Mouse (Mus musculus) heart, embryonic 11.5 days (tissue): ENCODE results near the gene Fuca1. TPM values are rescaled to one million over a fixed set of nuclear protein-coding genes. Genes with fewer than 3 reads are reported as not detected.

Experiments used
- ATAC-seq: fragments of 200-750 bp; cut with Nextera tagmentation; replicated peaks from 2 replicates; pipeline ENCODE4 v1.8.0; 2017; ENCODE audit warnings: moderate library complexity; ENCODE audit not compliant: insufficient number of reproducible peaks, low FRiP score, low TSS enrichment
- H3K27ac ChIP-seq: fragments of 300-500 bp; sonication (generic); 2 replicates; pipeline ENCODE4 v1.5.1; 2014; ENCODE audit warnings: mild to moderate bottlenecking, low read depth, low read length
- H3K27me3 ChIP-seq: fragments of 300-500 bp; sonication (generic); 2 replicates; pipeline ENCODE4 v1.6.1; 2014; ENCODE audit warnings: mild to moderate bottlenecking, low read length, mixed read lengths; ENCODE audit not compliant: control insufficient read depth, insufficient read depth
- H3K36me3 ChIP-seq: fragments of 300-500 bp; sonication (generic); 2 replicates; pipeline ENCODE4 v1.6.1; 2014; ENCODE audit warnings: mild to moderate bottlenecking, low read length, moderate library complexity, mixed read lengths; ENCODE audit not compliant: control insufficient read depth, insufficient read depth
- H3K4me1 ChIP-seq: fragments of 300-500 bp; sonication (generic); 2 replicates; pipeline ENCODE4 v1.6.1; 2014; ENCODE audit warnings: low read length; ENCODE audit not compliant: control insufficient read depth, insufficient read depth
- H3K4me2 ChIP-seq: fragments of 300-500 bp; sonication (generic); 2 replicates; pipeline ENCODE4 v1.6.1; 2014; ENCODE audit warnings: mild to moderate bottlenecking, moderate library complexity
- H3K4me3 ChIP-seq: fragments of 300-500 bp; sonication (generic); 2 replicates; pipeline ENCODE4 v1.5.1; 2014; ENCODE audit warnings: low read depth, low read length
- H3K9ac ChIP-seq: fragments of 300-500 bp; sonication (generic); 2 replicates; pipeline ENCODE4 v1.6.1; 2014; ENCODE audit warnings: mild to moderate bottlenecking, low read depth, low read length, moderate library complexity
- H3K9me3 ChIP-seq: fragments of 300-500 bp; sonication (generic); replicated peaks from 2 replicates; pipeline ENCODE4 v1.6.1; 2016; ENCODE audit warnings: low read length; ENCODE audit not compliant: control insufficient read depth
- whole genome bisulfite sequencing: fragments of 180-500 bp; shearing (Covaris S2); extraction: QIAGEN DNeasy Blood & Tissue Kit; methylation state at CpG from one replicate; pipeline ENCODE4 v1.1.7; 2014; ENCODE audit not compliant: insufficient replicate concordance; 5-methylcytosine and 5-hydroxymethylcytosine counted together
- polyA plus RNA-seq: library from polyadenylated mRNA; unstranded; fragments of >200 nt; fragmentation: Nextera tagmentation; extraction: Ambion mirVana; gene quantifications from 2 replicates; pipeline ENCODE4 v1.2.1, GENCODE M21; 2014

Gene Fuca1
- polyA plus RNA-seq, 1 experiment from 2014 or later, result 42.4 TPM

- Histone ChIP-seq H3K4me2 (no peak overlapping the region), H3K9ac (no peak overlapping the region), H3K9me3 (no peaks in the 10 kb centered on the region), H3K27me3 (0 out of 2 replicates have a peak, but pooled peaks cover 3% of the 10 kb centered on the region), H3K4me3 (no peak overlapping the region), H3K36me3 (no peaks in the 10 kb centered on the region), H3K27ac (no peak overlapping the region), H3K4me1 (peaks cover 6% of the 10 kb centered on the region; the same call in 1 of the 2 replicates)
- no peak for ATAC-seq
- 60% methylated on average over 7 of the region's 7 CpGs for WGBS
These were observed 9.0 kb upstream of the Fuca1 start for GRCm38 (mm10) chr4:135911531-135911930.

GRCm38 (mm10) chr4:135912164-135912563, 8.4 kb upstream of the Fuca1 start:
- no peaks in the 10 kb centered on the region for H3K36me3 ChIP-seq
- peaks cover 6% of the 10 kb centered on the region; the same call in 1 of the 2 replicates for H3K4me1 ChIP-seq
- no peak overlapping the region for H3K4me3 ChIP-seq
- H3K27ac ChIP-seq, result no peak overlapping the region
- H3K4me2 ChIP-seq, result no peak overlapping the region
- H3K9me3 ChIP-seq, result no peaks in the 10 kb centered on the region
- ATAC-seq, result no peak
- H3K9ac ChIP-seq, result 0 out of 2 replicates have a peak overlapping the region, but pooled peaks have one; percentile 5
- 62% methylated on average over 3 of the region's 3 CpGs for WGBS
- H3K27me3 ChIP-seq, result no peaks in the 10 kb centered on the region

GRCm38 (mm10) chr4:135912835-135913234, 7.7 kb upstream of the Fuca1 start:
- ATAC-seq, result no peak
- Histone ChIP-seq H3K4me3 (no peak overlapping the region), H3K4me1 (peaks cover 6% of the 10 kb centered on the region; the same call in 1 of the 2 replicates), H3K27ac (no peak overlapping the region), H3K9me3 (no peaks in the 10 kb centered on the region), H3K36me3 (no peaks in the 10 kb centered on the region), H3K27me3 (no peaks in the 10 kb centered on the region), H3K9ac (no peak overlapping the region), H3K4me2 (no peak overlapping the region)
- 46% methylated on average over 3 of the region's 3 CpGs for WGBS

- 55% methylated on average over 4 of the region's 4 CpGs for WGBS
- no peak overlapping the region for H3K4me2 ChIP-seq
- H3K27me3 ChIP-seq, result 0 out of 2 replicates have a peak, but pooled peaks cover 3% of the 10 kb centered on the region
- H3K27ac ChIP-seq, result no peak overlapping the region
- H3K9ac ChIP-seq, result no peak overlapping the region
- H3K9me3 ChIP-seq, result no peaks in the 10 kb centered on the region
- H3K4me3 ChIP-seq, result no peak overlapping the region
- H3K36me3 ChIP-seq, result no peaks in the 10 kb centered on the region
- no peak for ATAC-seq
- H3K4me1 ChIP-seq, result peaks cover 6% of the 10 kb centered on the region; the same call in 1 of the 2 replicates
These were observed 7.1 kb upstream of the Fuca1 start for GRCm38 (mm10) chr4:135913433-135913832.

GRCm38 (mm10) chr4:135918635-135919279, 1.8 kb upstream of the Fuca1 start:
- WGBS, result 81% methylated on average over 13 of the region's 13 CpGs
- ATAC-seq, result no peak
- Histone ChIP-seq H3K4me3 (no peak overlapping the region), H3K4me1 (0 out of 2 replicates have a peak, but pooled peaks cover 6% of the 10 kb centered on the region), H3K27ac (no peak overlapping the region), H3K9me3 (no peaks in the 10 kb centered on the region), H3K4me2 (no peak overlapping the region), H3K27me3 (0 out of 2 replicates have a peak, but pooled peaks cover 3% of the 10 kb centered on the region), H3K9ac (no peak overlapping the region), H3K36me3 (no peaks in the 10 kb centered on the region)

GRCm38 (mm10) chr4:135919280-135919639, 1.3 kb upstream of the Fuca1 start:
- ATAC-seq, result no peak
- Histone ChIP-seq H3K9me3 (no peaks in the 10 kb centered on the region), H3K27me3 (0 out of 2 replicates have a peak, but pooled peaks cover 3% of the 10 kb centered on the region), H3K36me3 (no peaks in the 10 kb centered on the region), H3K4me3 (no peak overlapping the region), H3K4me1 (0 out of 2 replicates have a peak, but pooled peaks cover 6% of the 10 kb centered on the region), H3K27ac (no peak overlapping the region), H3K4me2 (no peak overlapping the region), H3K9ac (no peak overlapping the region)
- WGBS, result 86% methylated on average over 3 of the region's 3 CpGs

GRCm38 (mm10) chr4:135921257-135922120, 954 bp downstream of the Fuca1 start:
- 9% methylated on average over 26 of the region's 26 CpGs for WGBS
- Histone ChIP-seq H3K36me3 (no peaks in the 10 kb centered on the region), H3K4me1 (peaks cover 8% of the 10 kb centered on the region; the same call in 1 of the 2 replicates), H3K27me3 (0 out of 2 replicates have a peak, but pooled peaks cover 3% of the 10 kb centered on the region), H3K27ac (no peak overlapping the region; the same call in 1 of the 2 replicates), H3K9ac (peak overlapping the region; percentile 71), H3K4me3 (peak overlapping the region; percentile 79), H3K4me2 (peak overlapping the region; percentile 87), H3K9me3 (no peaks in the 10 kb centered on the region)
- ATAC-seq, result no peak

- 0 out of 2 replicates have a peak, but pooled peaks cover 3% of the 10 kb centered on the region for H3K27me3 ChIP-seq
- H3K4me1 ChIP-seq, result peaks cover 8% of the 10 kb centered on the region; the same call in 1 of the 2 replicates
- no peak overlapping the region for H3K27ac ChIP-seq
- no peak for ATAC-seq
- 70% methylated on average over 1 of the region's 1 CpGs for WGBS
- peak overlapping the region; percentile 87 for H3K4me2 ChIP-seq
- H3K9ac ChIP-seq, result no peak overlapping the region
- H3K36me3 ChIP-seq, result no peaks in the 10 kb centered on the region
- no peaks in the 10 kb centered on the region for H3K9me3 ChIP-seq
- H3K4me3 ChIP-seq, result no peak overlapping the region
These were observed 1.7 kb downstream of the Fuca1 start for GRCm38 (mm10) chr4:135922190-135922589.
